Mouse (Mus musculus) liver, embryonic 14.5 days (tissue): ENCODE measurements at regions not wholly inside any gene's neighbourhood (a gene's known extent, or its start where the extent isn't known, plus 50 kb on each side); places are given as distances from the start of the nearest gene placed in this dataset.

Experiments used
- CTCF ChIP-seq: IDR thresholded peaks from 2 replicates; pipeline ENCODE4 v1.5.1; 2016; ENCODE audit warnings: antibody characterized with exemption, low read depth, control low read depth
- EP300 ChIP-seq: IDR thresholded peaks from 2 replicates; pipeline ENCODE4 v1.6.1; 2016; ENCODE audit warnings: antibody characterized with exemption, low read depth

GRCm38 (mm10) chr10:111893489-111893888, 79.0 kb upstream of the Krr1 start:
- TF ChIP-seq CTCF: no peak
- TF ChIP-seq EP300: no peak
